Mouse (Mus musculus): ENCODE measurements around the gene Nog. TPM values are rescaled to one million over a fixed set of nuclear protein-coding genes. Genes with fewer than 3 reads are reported as not detected.

The Nog gene
- polyA plus RNA-seq (2012) = not detected in 2 replicates

DNA sequence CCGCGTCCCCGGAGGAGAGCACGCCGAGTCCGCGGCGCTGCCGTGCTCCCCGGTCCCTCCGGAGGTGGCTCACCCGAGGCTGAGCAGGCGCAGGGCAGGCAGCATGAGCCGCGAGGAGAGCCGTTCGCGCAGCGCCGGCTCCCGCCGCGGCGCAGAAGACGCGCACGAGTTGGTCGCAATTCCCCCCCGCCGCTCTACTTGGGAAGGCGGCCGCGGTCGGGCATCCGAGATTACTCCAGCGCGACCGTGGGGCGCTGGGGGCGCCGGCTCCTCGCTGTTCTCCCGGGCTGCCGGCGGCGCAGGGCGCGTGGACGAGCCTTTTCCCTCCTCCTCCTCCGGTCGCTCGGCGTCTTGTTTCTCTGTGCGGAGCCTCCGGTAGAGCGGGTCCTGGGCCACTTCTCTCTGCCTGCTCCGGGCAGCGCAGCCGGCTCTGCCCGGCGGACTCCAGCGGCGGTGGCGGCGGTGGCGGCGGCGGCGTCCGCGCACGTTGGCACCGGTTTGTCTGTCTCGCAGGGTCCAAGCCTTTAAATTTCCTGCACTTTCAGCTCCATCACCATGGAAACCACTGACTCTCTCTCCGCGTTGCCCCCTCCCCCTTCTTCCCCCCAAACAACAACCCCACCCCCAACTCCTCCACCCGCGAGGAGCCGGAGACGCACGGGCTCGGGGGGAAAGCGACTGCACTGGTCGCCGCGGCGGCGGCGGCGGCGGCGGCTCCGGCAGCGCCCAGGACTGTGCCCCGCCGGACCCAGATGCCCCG is at the start of gene Nog:
TSS of gene Nog (minus strand) at position 277 of the 760 bp plus-strand sequence.
- no peak for TF ChIP-seq GATA1 (IDR thresholded peaks at IDR 0.05; ENCODE audit: low read length)

DNA sequence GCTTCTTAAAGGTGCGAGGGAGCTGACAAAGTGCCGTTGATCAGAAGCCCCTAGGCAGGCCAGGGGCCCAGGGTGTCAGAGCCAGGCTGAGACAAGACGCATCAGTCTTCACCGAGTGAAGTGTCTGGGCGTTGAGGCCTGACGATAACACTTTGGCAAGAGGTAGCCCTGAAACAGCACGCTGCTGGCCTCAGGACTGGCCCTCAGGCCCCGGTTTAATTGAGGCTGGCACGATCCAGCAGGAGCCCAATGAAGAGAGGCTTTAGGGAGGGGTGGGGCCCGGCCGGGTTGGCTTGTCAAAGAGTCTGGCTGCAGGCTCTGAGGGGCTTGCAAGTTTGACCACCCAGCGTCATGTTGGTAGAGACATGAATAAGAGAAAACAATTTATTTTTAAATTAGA is 38.1 kb upstream of the Nog start:
- no peak for TF ChIP-seq GATA1 (IDR thresholded peaks at IDR 0.05; ENCODE audit: low read length)

DNA sequence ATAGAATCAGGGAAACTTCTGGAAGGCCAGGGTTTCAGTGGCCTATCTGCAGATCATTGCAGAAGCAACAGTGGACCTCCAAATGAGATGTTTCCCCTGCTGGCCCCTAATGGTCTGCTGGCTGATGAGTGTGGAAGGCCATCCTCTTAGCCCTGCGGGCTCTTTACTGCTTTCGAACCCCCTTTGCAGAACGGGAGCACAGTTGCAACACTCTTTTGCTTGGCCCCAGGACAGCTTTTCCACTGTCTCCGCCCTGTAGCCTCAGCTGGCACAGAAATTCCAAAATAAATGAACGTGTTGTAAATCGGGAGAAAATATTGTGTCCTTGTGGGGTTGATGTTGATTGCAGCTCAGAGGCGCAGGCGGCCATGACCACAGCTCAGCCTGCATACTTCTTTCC is 37.7 kb upstream of the Nog start:
- TF ChIP-seq GATA1 (IDR thresholded peaks at IDR 0.05; ENCODE audit: low read length) = no peak

DNA sequence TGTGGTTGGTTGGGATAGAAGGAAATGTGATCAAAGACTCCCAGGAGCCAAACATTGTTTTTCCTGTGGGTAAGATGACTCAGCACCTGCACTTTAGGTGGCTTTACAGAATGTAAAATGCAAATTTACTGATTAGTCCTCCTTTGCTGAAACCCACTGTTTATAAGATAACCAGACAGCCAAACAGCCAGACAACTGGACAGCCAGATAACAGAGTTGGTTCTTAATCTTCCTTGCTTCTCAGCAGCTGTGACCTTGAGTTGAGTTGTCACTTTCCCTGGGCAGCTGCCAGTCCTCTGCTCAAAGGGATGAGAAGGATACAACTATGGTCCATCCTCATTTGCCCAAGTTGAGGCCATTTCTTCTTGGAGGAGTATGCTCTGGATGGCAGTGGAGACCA is 35.8 kb upstream of the Nog start:
- TF ChIP-seq GATA1 (IDR thresholded peaks at IDR 0.05; ENCODE audit: low read length) = no peak

DNA sequence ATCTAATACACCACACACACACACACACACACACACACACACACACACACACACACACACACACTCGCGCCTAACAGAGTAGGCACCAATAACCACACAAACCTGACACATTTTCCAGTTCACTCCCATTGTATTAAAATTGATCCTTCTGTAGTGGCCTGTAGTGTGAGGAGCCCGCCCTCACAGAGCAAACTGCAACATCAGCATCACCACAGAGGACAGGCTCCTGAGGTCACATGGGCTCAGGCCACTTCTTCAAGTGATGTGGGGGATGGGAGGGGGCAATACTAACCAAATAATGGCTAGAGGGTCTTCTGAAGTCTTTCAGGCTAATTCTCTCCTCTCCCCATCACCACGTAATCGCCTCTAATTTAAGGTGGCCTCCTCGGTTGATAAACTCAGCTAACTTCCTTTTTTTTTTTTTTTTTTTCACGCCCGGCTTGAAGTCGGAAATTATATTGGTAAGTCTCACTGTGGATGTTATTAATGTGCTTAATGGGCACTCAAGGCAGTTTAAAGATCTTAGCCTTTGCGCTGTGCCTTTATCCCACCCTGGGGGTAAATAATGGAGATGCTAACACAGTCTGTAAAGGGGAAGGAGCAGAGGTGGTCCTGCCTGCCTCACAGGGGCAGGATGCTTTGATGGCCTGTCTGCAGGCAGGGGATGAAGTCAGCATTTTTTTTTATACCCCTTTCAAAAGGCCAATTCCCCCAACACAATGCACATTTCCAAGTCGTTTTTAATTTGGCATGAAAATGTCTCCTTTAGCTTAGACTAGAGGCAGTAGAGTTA is 25.2 kb upstream of the Nog start:
- no peak for TF ChIP-seq GATA1 (IDR thresholded peaks at IDR 0.05; ENCODE audit: low read length)

DNA sequence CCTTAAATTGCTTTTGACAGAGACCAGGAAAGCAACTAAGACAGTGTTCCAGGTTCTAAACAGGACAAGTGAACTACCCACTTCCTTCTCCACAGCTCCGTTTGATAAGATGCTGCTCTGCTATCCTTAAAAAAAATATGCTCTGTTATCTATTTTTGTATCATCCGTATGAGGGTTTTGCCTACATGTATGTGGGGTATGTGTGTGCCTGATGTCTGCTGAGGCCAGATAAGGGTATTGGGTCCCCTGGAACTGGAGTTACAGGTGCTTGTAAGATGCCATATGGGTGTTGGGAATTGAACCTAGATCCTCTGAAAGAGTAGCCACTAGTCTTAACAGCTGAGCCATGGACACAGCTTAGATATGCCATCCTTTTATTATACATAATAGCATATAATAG is 19.6 kb upstream of the Nog start:
- no peak for TF ChIP-seq GATA1 (IDR thresholded peaks at IDR 0.05; ENCODE audit: low read length)

DNA sequence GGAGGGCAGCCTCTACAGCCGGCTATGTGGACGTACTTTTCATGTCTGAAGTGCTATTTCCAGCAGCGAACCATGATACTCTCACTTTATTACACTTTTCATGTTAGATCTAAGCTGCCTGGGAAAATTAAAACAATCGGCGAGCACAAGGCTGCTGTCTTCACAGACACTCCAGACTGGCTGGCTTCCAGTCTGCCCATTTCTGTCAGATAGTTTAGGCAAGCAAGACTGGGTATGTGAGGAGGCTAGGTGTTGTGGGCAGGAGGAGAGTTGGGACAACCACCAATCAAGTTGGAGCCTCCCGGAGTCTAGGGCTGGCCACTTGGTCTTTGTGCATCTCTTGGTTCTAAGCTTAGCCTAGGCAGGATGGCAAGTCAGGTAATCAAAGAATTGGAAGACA is 17.5 kb upstream of the Nog start:
- no peak for TF ChIP-seq GATA1 (IDR thresholded peaks at IDR 0.05; ENCODE audit: low read length)

DNA sequence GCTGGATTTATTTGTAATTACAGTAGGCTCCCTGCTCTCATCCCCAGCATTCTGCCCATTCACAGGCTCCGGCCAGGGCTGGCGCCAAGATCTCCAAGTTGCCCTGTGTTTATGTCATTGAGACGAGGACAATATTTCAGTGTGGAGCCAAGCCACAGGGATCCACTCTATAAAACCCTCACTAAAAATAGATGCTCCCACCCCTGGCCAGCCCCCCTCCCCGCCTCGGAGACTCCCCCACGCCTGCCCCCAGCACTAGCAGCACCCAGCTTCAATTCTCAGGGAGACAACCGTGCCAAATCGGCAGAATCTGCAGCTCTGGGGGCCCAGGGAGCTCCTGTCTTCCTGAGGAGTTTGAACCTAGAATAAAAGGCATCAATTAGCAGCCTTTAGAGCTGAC is 16.2 kb upstream of the Nog start:
- no peak for TF ChIP-seq GATA1 (IDR thresholded peaks at IDR 0.05; ENCODE audit: low read length)

DNA sequence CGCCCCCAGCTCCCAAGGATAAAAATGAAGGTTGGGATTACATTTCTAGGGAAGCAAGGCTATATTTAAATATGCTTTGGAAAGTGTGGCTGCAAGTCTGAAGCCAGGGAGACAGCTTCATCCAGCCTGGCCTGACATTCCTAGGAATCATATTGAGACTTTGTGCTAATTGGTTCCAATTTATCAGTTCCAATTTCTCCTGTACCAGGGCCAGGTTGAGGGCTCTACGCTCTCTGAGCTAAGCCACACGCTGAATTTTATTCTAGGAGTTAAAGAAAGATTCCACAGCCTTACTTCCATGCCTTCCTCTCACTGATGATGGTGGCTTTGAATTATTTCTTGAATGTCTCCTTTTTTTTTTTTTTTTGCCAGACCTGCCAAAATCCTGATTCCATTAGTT is 15.6 kb upstream of the Nog start:
- TF ChIP-seq GATA1 (IDR thresholded peaks at IDR 0.05; ENCODE audit: low read length) = no peak

DNA sequence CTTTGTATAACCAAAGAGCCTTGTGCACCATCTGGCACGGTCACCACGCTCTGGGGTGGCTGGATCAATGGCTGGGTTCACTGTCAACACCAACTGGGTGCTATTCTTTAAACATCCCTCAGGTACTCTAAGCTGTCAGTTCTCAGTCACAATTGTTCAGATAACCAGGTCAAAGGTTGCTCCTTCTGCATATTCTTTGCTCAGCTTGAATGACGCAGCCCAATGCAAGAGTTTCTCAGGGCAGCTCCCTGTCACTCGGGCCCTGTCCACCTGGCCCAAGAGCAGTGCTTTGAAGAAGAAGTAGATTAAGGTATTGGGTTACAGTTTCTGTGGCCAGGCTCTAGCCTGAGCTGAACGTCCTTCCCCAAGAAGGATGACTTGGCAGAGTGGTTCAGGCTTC is 12.2 kb upstream of the Nog start:
- no peak for TF ChIP-seq GATA1 (IDR thresholded peaks at IDR 0.05; ENCODE audit: low read length)

DNA sequence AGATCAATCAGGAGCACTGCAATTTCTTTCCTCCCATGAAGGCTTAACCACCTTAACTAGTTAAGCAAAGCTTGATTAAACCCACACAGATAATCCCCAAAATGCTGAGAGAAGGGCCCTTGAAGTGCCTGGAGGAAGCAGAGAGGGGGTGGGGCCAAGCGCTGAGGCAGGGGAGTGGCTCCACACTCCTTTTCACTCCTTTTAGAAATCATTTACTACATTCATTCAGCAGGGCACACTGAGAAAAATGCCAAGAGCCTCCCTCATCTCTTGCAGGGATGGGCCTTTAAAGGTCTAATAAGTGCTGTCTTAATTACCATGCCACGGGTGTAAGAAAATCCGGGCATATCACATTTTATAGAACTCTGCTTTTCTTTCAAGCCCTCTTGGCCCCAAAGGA is 10.2 kb upstream of the Nog start:
- no peak for TF ChIP-seq GATA1 (IDR thresholded peaks at IDR 0.05; ENCODE audit: low read length)

DNA sequence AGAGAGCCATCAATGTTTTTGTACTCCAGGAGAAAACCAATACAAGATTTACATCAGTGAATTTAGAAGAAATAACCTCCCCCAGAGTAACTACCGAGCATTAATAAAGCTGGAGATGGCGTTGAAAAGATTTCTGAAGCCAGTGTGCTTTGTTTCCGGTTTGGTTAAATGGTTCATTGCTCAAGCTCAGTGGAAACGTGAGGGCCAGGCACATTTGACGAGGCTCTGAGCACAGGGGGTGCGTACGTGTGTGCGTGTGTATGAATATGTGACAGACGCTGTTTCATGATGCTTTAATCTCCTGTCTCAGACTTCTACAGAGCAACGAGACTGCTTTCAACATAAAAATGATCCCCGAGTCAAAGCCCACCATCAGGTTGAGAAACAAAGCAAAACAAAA is 8.1 kb upstream of the Nog start:
- no peak for TF ChIP-seq GATA1 (IDR thresholded peaks at IDR 0.05; ENCODE audit: low read length)

DNA sequence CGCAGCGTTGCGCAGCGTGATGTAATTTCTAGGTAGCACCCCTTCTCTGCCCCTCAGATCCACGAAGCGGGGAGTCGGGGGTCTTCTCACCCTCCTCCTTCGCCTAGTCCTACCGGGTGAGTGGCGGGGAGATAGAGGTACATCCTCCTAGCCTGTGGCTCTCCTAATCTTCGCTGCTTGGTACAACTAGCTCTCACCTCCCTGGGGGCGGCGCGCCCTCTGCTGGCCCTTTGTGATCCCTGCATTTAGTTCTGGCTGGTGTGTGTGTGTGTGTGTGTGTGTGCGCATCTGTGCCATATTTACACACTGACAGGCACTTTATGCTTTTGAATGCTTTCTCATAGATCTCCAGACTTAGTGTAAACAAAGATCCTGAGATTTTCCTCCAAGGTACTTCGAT is 1.3 kb upstream of the Nog start:
- no peak for TF ChIP-seq GATA1 (IDR thresholded peaks at IDR 0.05; ENCODE audit: low read length)

DNA sequence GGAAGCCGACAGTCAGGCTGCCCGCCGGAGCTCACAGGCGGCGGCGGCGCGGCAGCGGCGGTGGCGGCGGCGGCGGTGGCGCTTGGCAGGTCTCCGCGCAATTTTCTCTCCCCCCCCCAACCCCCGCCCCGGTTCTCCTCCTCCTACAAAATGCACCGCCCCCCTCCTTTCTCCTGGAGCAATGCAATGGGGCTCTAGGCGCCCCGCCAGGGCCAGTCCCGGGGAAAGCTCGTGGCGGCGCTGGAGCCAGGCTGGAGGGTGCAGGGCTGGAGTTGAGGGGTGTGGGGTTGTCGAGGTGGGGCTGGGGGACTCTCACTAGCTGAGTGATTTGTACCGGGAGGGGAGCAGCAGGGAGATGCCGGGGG is 666 bp upstream of the Nog start:
- TF ChIP-seq GATA1 (IDR thresholded peaks at IDR 0.05; ENCODE audit: low read length) = no peak

DNA sequence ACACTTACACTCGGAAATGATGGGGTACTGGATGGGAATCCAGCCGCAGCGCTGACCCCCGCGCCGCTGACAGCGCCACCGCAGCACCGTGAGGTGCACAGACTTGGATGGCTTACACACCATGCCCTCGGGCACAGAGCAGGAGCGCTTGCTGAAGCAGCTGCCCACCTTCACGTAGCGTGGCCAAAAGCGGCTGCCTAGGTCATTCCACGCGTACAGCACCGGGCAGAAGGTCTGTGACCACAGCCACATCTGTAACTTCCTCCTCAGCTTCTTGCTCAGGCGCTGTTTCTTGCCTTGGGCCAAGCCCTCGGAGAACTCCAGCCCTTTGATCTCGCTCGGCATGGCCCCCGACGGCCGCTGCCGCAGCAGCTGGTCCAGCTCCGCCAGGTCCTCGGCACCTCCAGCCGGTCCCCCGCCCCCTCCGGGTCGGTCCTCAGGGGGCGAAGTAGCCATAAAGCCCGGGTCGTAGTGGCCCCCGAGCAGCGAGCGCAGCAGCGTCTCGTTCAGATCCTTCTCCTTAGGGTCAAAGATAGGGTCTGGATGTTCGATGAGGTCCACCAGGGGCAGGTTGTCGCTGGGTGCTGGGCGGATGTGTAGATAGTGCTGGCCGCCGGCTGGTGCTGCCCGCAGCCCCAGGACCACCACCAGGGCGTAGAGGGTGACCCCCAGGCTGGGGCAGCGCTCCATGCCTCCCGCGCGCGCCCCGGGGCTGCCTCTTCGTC is 639 bp downstream of the Nog start:
- TF ChIP-seq GATA1 (IDR thresholded peaks at IDR 0.05; ENCODE audit: low read length) = no peak

All from G1E-ER4 (cell line).